Mouse (Mus musculus) embryo, embryonic 11.5 days (tissue): ENCODE data around the gene Brsk2.

Source experiments
- DNase-seq: peaks from one replicate; pipeline ENCODE4 v3.0.0-alpha.2; 2012; ENCODE audit warnings: low read depth, low spot score

Gene Brsk2

GRCm38 (mm10) chr7:142030073-142030472 lies 80.5 kb downstream of the Brsk2 start:
- no peak for DNase-seq

DNA sequence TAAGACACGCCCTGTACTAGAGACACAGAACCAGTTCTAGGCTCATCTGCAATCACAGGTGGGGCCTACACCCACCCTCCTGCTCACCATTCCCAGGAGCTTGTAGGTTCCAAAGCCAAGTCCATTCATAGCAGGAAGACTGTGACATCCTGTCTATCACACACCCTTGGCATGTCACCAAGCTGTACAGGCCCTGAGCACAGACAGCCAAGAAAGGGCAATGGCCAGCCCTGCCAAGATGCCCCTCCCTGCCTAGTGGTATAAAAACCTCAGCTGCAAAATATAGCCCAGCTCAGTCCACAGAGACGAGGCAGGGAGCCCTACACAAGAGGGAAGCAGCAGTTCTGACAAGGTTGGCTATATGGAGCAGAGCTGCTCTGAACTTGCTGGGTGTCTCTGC lies 84.6 kb downstream of the Brsk2 start:
- no peak for DNase-seq

DNA sequence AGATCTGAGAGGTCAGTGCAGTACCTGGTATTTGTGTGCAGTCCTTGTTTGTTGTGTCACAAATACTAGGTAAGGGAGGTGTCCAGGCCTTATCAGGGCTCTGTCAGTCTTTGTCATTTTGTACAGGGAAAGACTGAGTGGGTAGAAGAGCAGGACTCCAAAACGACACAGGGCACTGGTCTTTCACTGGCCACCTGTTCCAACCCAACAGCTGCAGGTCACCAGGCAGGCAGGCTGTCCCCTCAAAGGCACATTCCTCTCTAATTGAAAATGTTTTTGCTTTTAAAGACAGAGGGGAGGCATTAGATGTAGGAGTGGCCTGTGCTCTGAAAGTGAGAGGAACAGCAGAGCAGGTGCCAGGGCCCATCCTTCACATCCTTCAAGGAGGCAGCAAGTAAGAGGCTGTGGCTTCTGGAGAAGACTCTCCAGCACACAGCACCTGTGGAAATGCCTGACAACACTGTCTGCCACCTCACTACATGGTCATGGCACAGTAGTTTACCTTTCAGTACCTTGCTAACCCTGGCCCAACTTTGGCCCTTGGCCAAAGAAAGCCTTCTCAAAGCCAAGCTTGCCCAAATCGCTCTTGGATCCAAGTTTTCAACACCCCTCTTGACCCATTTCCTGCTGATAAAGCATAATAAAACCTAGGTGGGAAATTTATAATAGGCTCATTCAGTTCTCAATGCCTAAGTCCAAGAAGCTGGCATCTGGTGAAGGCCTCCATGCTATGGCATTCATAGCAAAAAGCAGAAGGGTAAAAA lies 85.7 kb downstream of the Brsk2 start:
- no peak for DNase-seq

DNA sequence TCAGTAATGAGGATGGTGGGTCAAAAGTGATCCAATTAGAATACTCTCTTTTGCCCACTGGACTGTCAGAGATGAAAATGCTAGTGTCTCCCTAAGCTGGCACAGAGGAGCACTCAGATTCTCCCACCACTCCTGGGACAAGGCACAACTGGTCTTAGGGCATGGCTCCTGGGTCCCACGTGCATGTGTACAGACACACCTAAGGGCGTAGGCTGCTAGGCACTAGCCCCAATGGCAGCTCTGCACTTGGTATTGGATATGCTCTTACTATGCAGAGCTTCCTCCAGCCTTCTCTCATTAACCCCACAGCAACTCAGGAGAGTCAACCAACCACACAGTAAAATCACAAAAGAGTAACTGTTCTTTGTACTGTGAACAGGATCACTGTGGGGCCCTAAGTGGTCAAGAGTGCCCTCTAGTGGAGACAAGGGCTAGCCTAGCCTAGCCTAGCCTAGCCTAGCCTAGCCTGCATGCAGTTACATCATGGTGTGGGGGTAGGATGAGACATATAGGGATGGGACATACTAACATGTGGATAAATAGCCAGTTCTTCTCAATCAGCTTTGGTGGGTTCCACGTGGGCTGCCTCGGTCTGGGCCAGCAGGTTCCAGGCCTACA lies 88.1 kb downstream of the Brsk2 start:
- DNase-seq: peak; percentile 27

DNA sequence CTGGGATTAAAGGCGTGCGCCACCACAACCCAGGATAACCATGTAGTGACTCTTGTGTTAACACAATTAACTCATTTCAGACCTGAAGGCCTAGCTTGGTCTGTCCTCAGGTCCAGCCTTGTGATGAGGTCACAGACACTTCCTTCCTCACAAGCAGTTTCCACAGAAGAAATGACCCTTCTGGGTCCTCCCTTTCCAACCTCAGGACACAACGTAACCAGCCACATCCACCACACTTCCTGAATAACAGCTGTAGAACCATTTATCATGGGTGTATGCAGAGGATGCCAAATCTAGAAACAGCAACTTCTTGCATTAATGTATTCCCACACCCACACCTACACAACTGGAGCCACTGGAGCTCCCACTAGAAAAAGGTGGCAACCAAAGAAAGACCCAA lies 91.2 kb downstream of the Brsk2 start:
- no peak for DNase-seq

- no peak for DNase-seq
These were observed 95.8 kb downstream of the Brsk2 start for GRCm38 (mm10) chr7:142045344-142045743.

GRCm38 (mm10) chr7:142045932-142046331 lies 96.4 kb downstream of the Brsk2 start:
- DNase-seq: no peak

- no peak for DNase-seq
These were observed 101.0 kb downstream of the Brsk2 start for GRCm38 (mm10) chr7:142050536-142050935.
